ENCODE assay signal across 19 mouse cellular contexts in the genomic region with DNA sequence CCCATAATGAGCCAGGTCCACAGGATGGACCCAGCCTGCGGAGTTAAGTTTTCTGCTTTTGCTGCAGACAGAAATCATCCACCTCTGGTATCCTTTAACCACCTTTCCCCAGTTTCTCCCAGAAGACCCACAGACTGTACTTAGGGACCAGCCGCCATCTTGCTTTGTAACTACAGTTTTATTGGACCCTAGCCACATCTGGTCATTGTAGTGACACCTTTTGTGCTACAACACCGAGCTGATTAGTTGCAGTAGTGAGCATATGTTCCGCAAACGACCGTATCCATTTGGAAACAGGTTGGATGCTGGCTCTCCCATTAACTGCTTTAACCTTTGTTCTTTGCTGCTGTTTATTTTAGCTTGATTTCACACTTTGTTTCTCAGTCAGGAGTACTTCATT.
DNase-seq lines count a peak whose midpoint lies in the region; ATAC-seq lines count a peak whose summit lies in the region.
"Had no signal": no experiment of that assay in that cellular context is flagged by ENCODE, and none has a peak within 500 bp of the region (broad histone marks: within the 10 kb centered on the region; RNA-seq: fewer than 3 reads in every experiment).

No protein-coding gene starts in this region.

- no peaks in the 10 kb centered on the region for H3K4me1 ChIP-seq in hindbrain, embryonic 11.5 days (replicated peaks; ENCODE audit: control insufficient read depth, insufficient read depth, low read length)
- H3K4me1 ChIP-seq in hindbrain, embryonic 16.5 days (ENCODE audit: control insufficient read depth, insufficient read depth, low read depth, low read length): no peaks in the 10 kb centered on the region
- peaks cover 15% of the 10 kb centered on the region for H3K4me1 ChIP-seq in embryonic facial prominence, embryonic 10.5 days
- H3K4me1 ChIP-seq in midbrain, embryonic 12.5 days: peaks cover 8% of the 10 kb centered on the region; the same call in 1 of the 2 replicates
- H3K4me1 ChIP-seq: limb, embryonic 15.5 days; stomach, embryonic 15.5 days had no signal

- DNase-seq in hindbrain, embryonic 11.5 days (ENCODE audit: low spot score): no peak
- DNase-seq in embryonic facial prominence, embryonic 10.5 days (ENCODE audit: low spot score): no peak
- peak; percentile 20 for DNase-seq in forelimb bud, embryonic 11.5 days (ENCODE audit: low read depth, low spot score)
- no peak for DNase-seq in adrenal gland, adult 2 months
- no peak for DNase-seq in cerebellum, adult 8-10 months
- no peak for DNase-seq in frontal cortex, postnatal 25 days (ENCODE audit: low spot score in 2 of 2)
- DNase-seq: B cell, adult 2 months; gastrocnemius, postnatal 10 days; heart, postnatal 14 days; kidney, adult 8-10 months; lung, postnatal 10 days; spleen, adult 18-20 months had no signal

- H3K9ac ChIP-seq in hindbrain, embryonic 11.5 days (ENCODE audit: low read depth, low read length): no peak overlapping the region
- no peak overlapping the region for H3K9ac ChIP-seq in hindbrain, embryonic 16.5 days (ENCODE audit: low read depth, low read length)
- H3K9ac ChIP-seq in midbrain, embryonic 12.5 days (replicated peaks): no peak overlapping the region
- H3K9ac ChIP-seq: embryonic facial prominence, embryonic 13.5 days; limb, embryonic 15.5 days; stomach, embryonic 15.5 days had no signal

- H3K36me3 ChIP-seq in hindbrain, embryonic 11.5 days (ENCODE audit: control insufficient read depth, insufficient read depth, low read length): no peaks in the 10 kb centered on the region
- no peaks in the 10 kb centered on the region for H3K36me3 ChIP-seq in hindbrain, embryonic 16.5 days (ENCODE audit: control insufficient read depth, insufficient read depth, low read length)
- H3K36me3 ChIP-seq in embryonic facial prominence, embryonic 10.5 days (replicated peaks): no peaks in the 10 kb centered on the region
- no peaks in the 10 kb centered on the region for H3K36me3 ChIP-seq in midbrain, embryonic 12.5 days
- H3K36me3 ChIP-seq: embryonic facial prominence, embryonic 13.5 days; heart, embryonic 10.5 days; limb, embryonic 15.5 days; stomach, embryonic 15.5 days had no signal

- H3K27ac ChIP-seq in hindbrain, embryonic 11.5 days (ENCODE audit: low read depth, low read length): no peak overlapping the region
- H3K27ac ChIP-seq in hindbrain, embryonic 16.5 days (ENCODE audit: low read depth, low read length): no peak overlapping the region
- H3K27ac ChIP-seq in embryonic facial prominence, embryonic 10.5 days (replicated peaks): peak overlapping the region; percentile 37
- H3K27ac ChIP-seq in midbrain, embryonic 12.5 days (replicated peaks): peak overlapping the region; percentile 61
- H3K27ac ChIP-seq: embryonic facial prominence, embryonic 13.5 days; heart, embryonic 10.5 days; limb, embryonic 15.5 days; stomach, embryonic 15.5 days had no signal

- 72% methylated on average over 6 of the region's 6 CpGs for WGBS in hindbrain, embryonic 11.5 days
- 54% methylated on average over 6 of the region's 6 CpGs for WGBS in hindbrain, embryonic 16.5 days
- WGBS in embryonic facial prominence, embryonic 10.5 days: 77% methylated on average over 6 of the region's 6 CpGs
- WGBS in midbrain, embryonic 12.5 days: 79% methylated on average over 6 of the region's 6 CpGs

- H3K27me3 ChIP-seq in hindbrain, embryonic 11.5 days (ENCODE audit: control insufficient read depth, insufficient read depth, low read length): no peaks in the 10 kb centered on the region
- H3K27me3 ChIP-seq in hindbrain, embryonic 16.5 days (replicated peaks; ENCODE audit: control insufficient read depth, insufficient read depth, low read length): no peaks in the 10 kb centered on the region
- no peaks in the 10 kb centered on the region for H3K27me3 ChIP-seq in embryonic facial prominence, embryonic 10.5 days (replicated peaks; ENCODE audit: low read depth, poor library complexity, severe bottlenecking)
- H3K27me3 ChIP-seq in midbrain, embryonic 12.5 days: no peaks in the 10 kb centered on the region
- H3K27me3 ChIP-seq: embryonic facial prominence, embryonic 13.5 days; limb, embryonic 15.5 days; stomach, embryonic 15.5 days had no signal

- ATAC-seq in hindbrain, embryonic 11.5 days (ENCODE audit: low FRiP score): peak; percentile 56
- ATAC-seq in hindbrain, embryonic 16.5 days: no peak
- ATAC-seq in midbrain, embryonic 12.5 days (ENCODE audit: low FRiP score, low read depth): peak; percentile 53; the same call in 1 of the 2 replicates
- ATAC-seq: inflammation-experienced regulatory T-cells, adult 6 months had no signal

- H3K4me2 ChIP-seq in hindbrain, embryonic 11.5 days (replicated peaks; ENCODE audit: low read depth, low read length): no peak overlapping the region
- no peak overlapping the region for H3K4me2 ChIP-seq in hindbrain, embryonic 16.5 days (ENCODE audit: low read length)
- H3K4me2 ChIP-seq in midbrain, embryonic 12.5 days (replicated peaks): no peak overlapping the region
- H3K4me2 ChIP-seq: embryonic facial prominence, embryonic 13.5 days; limb, embryonic 15.5 days; stomach, embryonic 15.5 days had no signal

- no peaks in the 10 kb centered on the region for H3K9me3 ChIP-seq in hindbrain, embryonic 11.5 days (ENCODE audit: control insufficient read depth, low read length)
- H3K9me3 ChIP-seq in hindbrain, embryonic 16.5 days (ENCODE audit: control insufficient read depth, low read length): no peaks in the 10 kb centered on the region
- H3K9me3 ChIP-seq in embryonic facial prominence, embryonic 10.5 days: peaks cover 5% of the 10 kb centered on the region; the same call in 1 of the 2 replicates
- H3K9me3 ChIP-seq in midbrain, embryonic 12.5 days: no peaks in the 10 kb centered on the region
- H3K9me3 ChIP-seq: embryonic facial prominence, embryonic 13.5 days; stomach, embryonic 15.5 days had no signal

- no peak overlapping the region for H3K4me3 ChIP-seq in hindbrain, embryonic 11.5 days (ENCODE audit: low read depth, low read length)
- no peak overlapping the region for H3K4me3 ChIP-seq in hindbrain, embryonic 16.5 days (ENCODE audit: low read length)
- no peak overlapping the region for H3K4me3 ChIP-seq in embryonic facial prominence, embryonic 10.5 days
- H3K4me3 ChIP-seq in midbrain, embryonic 12.5 days: no peak overlapping the region
- H3K4me3 ChIP-seq: embryonic facial prominence, embryonic 13.5 days; heart, embryonic 10.5 days; limb, embryonic 15.5 days; stomach, embryonic 15.5 days had no signal

Comparison
In these comparisons a context has a peak if more than half of its experiments do, and no peak if none do; other contexts are left out.
1. H3K27ac ChIP-seq: peak in embryonic facial prominence, embryonic 10.5 days (single experiment) and midbrain, embryonic 12.5 days (single experiment); none in hindbrain, embryonic 11.5 days (single experiment) and hindbrain, embryonic 16.5 days (single experiment).